Mouse (Mus musculus) kidney, postnatal 10 days (tissue): ENCODE results near the gene Rft1.

Experiments used
- DNase-seq: peaks from one replicate; pipeline ENCODE4 v3.0.0; 2021; ENCODE audit warnings: mixed read lengths

The Rft1 gene

GRCm38 (mm10) chr14:30653943-30654659, at the start of gene Rft1:
Rft1 (plus strand) TSS chr14:30654360.
- peak; percentile 99 for DNase-seq

- peak; percentile 26 for DNase-seq
Observed at GRCm38 (mm10) chr14:30606817-30607216, 47.3 kb upstream of the Rft1 start.

- no peak for DNase-seq
Observed at GRCm38 (mm10) chr14:30607696-30608095, 46.5 kb upstream of the Rft1 start.

GRCm38 (mm10) chr14:30608176-30608575, 46.0 kb upstream of the Rft1 start:
- peak; percentile 16 for DNase-seq

- DNase-seq: no peak
Observed at GRCm38 (mm10) chr14:30609499-30609898, 44.7 kb upstream of the Rft1 start.

- no peak for DNase-seq
Observed at GRCm38 (mm10) chr14:30610304-30610703, 43.9 kb upstream of the Rft1 start.

GRCm38 (mm10) chr14:30610940-30611339, 43.2 kb upstream of the Rft1 start:
- peak; percentile 10 for DNase-seq

GRCm38 (mm10) chr14:30612523-30612922, 41.6 kb upstream of the Rft1 start:
- peak; percentile 87 for DNase-seq

GRCm38 (mm10) chr14:30612962-30613715, 41.0 kb upstream of the Rft1 start:
- no peak for DNase-seq

GRCm38 (mm10) chr14:30616751-30617150, 37.4 kb upstream of the Rft1 start:
- DNase-seq: no peak

GRCm38 (mm10) chr14:30618746-30619275, 35.3 kb upstream of the Rft1 start:
- no peak for DNase-seq

GRCm38 (mm10) chr14:30619982-30620578, 34.1 kb upstream of the Rft1 start:
- DNase-seq: peak; percentile 11

- peak; percentile 75 for DNase-seq
Observed at GRCm38 (mm10) chr14:30622130-30622529, 32.0 kb upstream of the Rft1 start.

GRCm38 (mm10) chr14:30622556-30622955, 31.6 kb upstream of the Rft1 start:
- no peak for DNase-seq

- peak; percentile 39 for DNase-seq
Observed at GRCm38 (mm10) chr14:30624277-30624721, 29.9 kb upstream of the Rft1 start.

GRCm38 (mm10) chr14:30625131-30625807, 28.9 kb upstream of the Rft1 start:
- DNase-seq: peak; percentile 76

- peak; percentile 91 for DNase-seq
Observed at GRCm38 (mm10) chr14:30625856-30626726, 28.1 kb upstream of the Rft1 start, which contains the start of gene Prkcd. Prkcd (minus strand) TSS chr14:30626210.

GRCm38 (mm10) chr14:30626756-30627742, 27.1 kb upstream of the Rft1 start:
- no peak for DNase-seq

GRCm38 (mm10) chr14:30628235-30628634, 25.9 kb upstream of the Rft1 start:
- no peak for DNase-seq

- no peak for DNase-seq
Observed at GRCm38 (mm10) chr14:30629839-30630238, 24.3 kb upstream of the Rft1 start.
